Mouse (Mus musculus) telencephalon, adult 2 months (tissue): ENCODE measurements around the gene Dedd2.
A peak's percentile ranks its signal among the peaks of the same experiment; 100 is the strongest.

Experiments
- DNase-seq: peaks from one replicate; pipeline ENCODE4 v3.0.0-alpha.2; 2011; ENCODE audit warnings: low read depth, low spot score

The Dedd2 gene

DNA sequence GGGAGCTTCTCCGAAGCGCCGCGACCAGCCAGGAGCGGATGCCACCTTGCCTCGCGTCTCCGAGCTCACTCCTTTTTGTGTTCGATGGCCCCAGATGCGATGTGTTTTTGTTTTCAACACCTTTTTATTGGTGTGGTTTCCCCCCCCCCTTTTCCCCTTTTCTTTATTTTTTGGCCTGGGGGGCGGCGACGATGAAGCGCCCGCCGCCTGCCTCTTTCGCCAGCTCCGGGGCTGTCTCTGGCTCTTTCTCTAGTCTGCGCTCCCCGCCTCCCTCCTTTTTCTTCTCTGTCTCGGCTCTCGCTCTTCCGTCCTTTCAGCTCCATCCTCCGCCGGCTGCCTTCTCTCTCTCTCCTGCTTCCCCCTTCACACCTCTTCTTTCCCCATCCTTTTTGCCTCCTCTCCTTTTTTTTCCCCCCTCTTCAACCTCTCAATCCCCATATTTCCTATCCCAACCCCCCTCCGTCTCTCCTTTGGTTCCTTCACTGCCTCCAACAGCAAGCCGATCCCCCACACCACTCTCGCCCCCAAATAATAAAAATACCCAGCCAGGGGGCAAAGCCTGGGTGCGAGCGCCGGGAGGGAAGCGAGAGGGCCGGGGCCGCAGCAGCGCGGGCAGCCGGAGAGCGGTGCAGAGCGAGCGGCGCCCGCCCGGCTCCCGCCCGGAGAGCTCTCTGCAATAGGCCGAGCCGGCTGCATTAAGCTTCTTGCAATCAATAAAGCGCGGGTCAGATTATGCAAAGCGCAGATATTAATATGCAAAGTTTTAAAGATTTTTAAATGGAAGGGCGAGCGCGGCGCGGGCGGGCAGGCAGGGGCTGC is 41.4 kb downstream of the Dedd2 start:
- DNase-seq = peak; percentile 21

DNA sequence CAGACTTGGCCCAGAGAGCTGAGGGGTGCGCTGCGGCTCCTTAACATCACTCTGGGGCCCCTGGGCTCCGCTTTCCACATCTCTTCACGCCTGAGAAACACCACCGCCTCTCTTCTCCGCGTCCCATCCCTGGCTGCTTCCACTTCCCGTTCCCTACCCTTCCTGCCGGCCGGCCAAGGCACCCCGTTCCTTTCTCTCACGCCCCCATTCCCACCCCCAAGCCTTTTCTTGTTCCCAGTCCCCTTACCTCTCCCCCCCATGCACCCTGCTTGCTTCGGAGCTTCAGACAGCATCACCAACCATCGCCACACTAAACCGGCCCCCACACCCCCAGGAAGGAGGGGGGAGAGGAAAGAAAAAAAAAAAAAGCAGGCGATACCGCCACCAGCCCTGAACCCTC is 42.1 kb downstream of the Dedd2 start:
- peak; percentile 31 for DNase-seq

DNA sequence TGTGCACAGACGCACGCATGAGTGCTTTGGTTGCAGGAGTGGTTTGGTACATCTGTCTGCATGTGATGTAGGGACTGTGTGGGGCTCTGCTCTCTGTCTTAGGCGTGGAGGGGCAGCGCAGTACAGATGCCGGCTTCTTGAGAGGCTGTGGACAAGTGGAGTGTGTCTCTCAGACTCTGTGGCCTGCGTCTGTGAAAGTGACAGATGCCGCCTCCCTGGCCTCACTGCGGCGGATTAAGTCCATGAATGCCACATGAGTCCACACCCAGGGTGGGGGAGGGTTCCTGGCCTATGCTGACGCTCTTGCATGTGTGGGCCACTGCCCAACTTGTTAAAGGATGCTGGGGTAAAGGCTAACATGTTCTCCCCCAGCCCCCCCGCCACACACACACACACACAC is 46.1 kb downstream of the Dedd2 start:
- DNase-seq = no peak

DNA sequence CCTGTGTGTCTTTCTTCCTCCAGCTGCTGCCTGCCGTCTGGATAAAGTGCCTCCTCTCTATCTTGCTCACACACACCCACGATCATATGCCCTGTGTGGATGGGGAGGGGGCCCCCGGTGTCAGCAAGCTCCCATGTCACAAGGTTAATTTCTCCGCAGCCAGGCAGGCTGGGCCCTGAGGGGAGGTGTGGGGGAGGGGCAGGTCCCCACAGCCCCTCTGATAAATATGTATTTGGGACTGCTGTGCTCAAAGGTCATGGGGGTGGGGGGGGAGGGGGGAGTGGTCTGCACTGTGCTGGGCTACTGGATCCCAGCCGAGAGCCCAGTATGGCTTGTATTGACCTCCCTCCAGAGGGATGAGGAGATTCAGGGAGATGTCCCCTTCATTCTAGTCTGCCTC is 47.7 kb downstream of the Dedd2 start:
- DNase-seq = no peak

DNA sequence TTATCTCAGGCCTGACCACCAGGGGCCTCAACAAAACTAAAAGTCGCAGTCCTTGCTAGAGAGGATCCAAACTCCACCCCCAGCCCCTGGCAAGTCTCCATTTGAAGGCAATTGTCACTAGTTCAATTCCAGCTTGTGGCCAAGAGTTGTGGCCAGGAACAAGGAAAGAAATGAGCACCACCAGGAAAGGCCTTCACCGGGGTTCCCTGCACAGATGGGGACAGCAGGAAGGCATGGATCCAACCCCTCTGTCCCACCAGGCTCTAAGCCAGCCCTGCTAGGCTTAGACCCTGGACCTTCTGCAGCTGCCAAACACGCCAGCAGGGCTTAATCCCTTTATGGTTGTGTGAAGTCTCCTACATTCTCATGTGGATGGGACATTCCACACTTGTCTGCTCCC is 49.8 kb downstream of the Dedd2 start:
- no peak for DNase-seq

DNA sequence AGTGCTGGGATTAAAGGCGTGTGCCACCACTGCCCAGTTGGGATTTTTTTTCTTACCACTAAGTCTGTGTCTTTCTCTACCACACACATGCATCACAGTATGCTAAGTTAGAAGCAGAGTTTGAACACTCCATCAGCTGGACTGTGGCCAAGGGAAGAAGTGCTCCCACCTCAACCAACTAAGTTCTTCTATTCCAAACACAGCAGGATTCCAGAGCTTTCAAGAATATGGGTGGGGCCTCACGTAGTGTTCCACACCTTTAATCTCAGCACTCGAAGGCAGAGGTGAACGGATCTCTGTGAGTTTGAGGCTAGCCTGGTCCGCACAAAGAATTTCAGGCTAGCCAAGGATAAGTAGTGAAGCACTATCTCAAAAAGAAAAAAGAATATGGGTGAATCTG is 54.3 kb downstream of the Dedd2 start:
- no peak for DNase-seq

DNA sequence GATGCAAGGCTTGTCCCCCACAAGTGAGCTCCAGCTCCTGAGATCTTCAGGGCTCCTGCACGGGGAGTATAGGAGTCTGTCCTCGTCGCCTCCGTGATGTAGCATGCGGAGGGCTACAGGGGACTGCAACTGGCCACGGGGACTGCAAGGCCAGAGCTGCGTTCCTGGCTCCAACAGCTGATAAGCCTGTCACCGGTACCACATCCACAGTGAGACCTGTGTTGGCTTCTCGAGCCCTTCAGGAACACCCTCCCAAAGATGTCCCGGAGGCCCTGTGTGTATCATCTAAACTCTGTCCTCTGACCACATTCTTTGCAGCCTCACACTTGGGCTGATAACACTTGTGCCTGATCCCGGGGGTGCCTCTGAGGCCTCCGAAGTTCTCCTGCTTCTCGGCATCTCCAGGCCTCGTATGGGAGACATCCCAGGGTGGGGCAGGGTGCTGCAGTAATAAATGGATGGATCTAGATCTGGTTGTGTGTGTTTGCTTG is 64.2 kb downstream of the Dedd2 start:
- DNase-seq = no peak

DNA sequence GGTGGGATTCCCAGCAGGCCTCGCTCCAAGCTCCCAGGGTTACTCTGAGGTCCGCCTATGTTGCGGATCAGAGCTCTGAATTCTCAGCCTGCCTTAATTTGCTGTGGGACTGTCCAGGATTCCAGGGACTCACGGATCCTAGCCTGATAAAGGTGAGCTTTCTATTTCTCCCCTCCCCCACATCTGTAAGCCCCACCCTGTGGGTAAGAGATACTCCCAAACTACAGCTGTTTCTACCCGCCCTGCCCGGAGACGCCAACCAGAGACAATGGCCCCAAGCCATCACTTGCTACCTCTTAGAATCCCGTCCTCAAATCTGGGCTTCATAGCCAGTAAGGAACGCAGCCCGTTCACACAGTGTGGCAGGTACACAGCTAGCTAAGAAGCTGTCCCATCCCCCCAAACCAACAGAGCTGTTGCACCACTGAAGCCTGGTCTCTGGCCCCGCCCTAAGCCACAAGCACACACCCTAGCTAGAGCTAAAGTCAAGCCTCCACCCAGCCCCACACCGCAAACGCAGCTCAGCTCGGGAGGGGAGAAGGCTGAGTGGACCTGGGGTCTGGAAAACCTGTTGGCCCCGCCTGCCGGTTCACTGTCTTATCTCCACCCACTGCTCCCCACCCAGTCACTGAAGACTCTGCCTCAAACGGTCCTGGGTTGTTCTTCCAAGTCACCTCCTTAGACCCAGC is 64.8 kb downstream of the Dedd2 start:
- no peak for DNase-seq

DNA sequence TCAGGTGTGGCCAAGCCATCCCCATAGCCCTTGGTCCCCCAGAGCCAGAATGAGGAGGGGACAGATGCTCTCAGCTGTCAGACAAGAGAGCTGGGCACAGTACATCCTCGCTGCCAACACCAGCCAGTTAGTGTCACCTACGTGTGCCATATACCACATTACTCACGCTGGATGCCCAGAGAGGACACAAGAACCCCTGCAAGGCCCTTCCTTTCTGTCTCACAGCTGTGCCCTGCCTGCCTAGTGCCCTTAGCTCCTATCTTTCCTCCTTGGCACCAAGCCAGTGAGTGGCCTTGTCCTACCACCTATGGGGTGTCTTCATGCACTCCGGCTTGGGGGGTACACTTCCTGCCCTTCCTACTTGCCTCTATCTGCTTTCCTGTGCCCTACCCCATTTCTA is 65.8 kb downstream of the Dedd2 start:
- DNase-seq = no peak

DNA sequence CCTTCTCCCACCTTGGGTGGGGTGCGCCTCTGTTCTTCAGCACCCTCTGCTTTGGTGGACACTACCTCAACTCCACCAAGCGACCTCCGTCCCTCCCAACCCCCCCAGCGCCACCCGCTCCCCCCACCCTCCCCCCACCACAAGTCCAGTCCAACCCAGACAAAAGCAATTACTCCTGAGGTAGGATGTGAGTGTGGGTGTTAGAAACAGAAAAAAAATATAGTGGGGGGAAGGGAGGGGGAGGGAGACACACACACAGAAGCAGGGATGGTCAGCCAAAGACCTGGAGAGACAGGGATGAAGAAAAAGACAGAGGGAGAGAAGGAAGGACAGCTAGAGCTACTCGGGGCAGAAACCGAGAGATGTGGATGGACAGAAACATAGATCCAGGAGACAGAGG is 66.6 kb downstream of the Dedd2 start:
- no peak for DNase-seq

DNA sequence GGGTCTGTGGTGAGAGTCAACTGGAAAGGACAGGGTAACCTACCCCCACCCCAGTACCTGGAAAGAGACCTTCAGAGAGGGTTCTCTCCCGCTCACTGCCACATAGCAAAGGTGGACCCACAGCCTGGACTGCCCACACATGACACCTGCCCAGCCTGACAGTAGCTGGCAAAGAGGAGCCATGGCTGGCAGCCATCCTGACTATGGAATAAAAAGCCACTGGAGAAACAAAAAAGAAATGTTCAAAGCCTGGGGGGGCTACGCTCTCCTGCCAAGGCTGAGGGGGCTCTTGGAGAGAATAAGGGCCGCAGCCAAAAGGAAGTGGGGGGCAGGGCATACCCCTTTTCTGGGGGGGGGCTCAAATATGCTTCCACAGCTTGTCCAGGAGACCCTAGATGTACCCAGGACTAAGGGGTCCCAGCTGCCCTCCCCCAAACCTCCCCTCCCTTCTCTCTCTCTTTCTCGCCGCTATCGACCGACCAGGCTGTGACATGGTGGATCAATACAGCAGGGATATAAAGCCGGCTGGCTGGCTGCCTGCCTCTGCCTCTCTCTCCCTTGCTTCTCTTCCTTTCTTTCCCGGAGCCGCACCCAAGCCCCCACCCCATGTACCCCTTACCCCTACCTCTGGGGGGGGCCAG is 68.4 kb downstream of the Dedd2 start:
- DNase-seq = no peak

DNA sequence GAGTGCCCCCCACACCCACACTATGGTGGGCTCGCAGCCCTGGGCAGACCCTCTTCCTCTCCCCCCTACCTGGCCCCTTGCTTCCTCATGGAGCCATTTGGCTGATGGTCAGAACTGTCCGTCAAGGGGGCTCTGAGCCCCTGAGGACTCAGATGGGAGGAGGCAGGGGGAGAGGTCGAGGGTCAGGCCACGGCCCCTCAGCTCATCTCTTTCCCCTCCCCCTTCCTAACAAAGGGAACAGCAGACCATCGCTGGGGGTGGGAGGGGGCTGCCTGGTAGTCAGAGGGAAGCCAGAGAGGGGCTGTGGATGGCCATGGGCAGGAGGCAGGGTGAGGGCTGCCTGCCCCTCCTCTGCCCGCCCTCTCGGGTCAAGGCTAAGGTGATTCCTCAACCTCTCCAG is 69.4 kb downstream of the Dedd2 start:
- no peak for DNase-seq

DNA sequence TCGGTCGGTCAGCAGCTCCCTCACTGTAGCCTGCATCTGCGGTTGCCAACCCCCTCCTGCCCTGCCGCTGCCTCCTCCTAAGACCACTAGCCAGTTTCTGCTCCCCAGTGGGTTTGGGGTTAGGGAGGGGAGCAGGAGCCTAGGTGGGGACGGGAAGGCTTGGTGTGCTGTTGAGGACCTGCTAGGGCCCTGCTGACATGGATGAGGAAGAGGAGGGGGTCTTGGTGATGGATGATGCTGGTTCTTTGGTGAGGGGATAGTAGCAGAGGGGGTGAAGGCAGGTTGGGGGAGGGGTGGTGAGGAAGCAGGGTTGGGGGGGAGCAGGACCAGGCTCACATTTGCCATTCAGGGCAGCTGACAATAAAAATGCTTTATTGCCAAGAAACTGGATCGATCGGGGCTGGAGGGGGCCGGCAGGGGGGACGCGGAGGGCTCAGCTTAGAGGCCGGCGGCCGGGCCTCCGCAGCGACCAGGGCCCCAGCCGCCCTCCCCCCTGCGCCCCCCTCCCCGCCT is 70.2 kb downstream of the Dedd2 start:
- DNase-seq = no peak
